Mouse (Mus musculus) bone marrow macrophage, adult 2 months (primary cell): Measurements from ENCODE around the gene Cdcp2.

ENCODE experiments used
- CTCF ChIP-seq: IDR thresholded peaks from 2 replicates; pipeline ENCODE4 v1.5.1; 2012; ENCODE audit warnings: low read depth, mild to moderate bottlenecking, low read length, moderate library complexity
- POLR2A ChIP-seq: IDR thresholded peaks from 2 replicates; pipeline ENCODE4 v1.6.1; 2012; ENCODE audit warnings: mild to moderate bottlenecking, low read depth, low read length, borderline replicate concordance

GRCm38 (mm10) chr4:107134891-107135290 lies 38.2 kb downstream of the Cdcp2 start:
- no peak for TF ChIP-seq CTCF
- no peak for TF ChIP-seq POLR2A
